Mouse (Mus musculus) lung, embryonic 14.5 days (tissue): ENCODE measurements around the gene Plppr3. TPM values are rescaled to one million over a fixed set of nuclear protein-coding genes. Genes with fewer than 3 reads are reported as not detected.

Experiments
- ATAC-seq: fragments of 200-750 bp; cut with Nextera tagmentation; 2 replicates; pipeline ENCODE4 v1.8.0; 2017; ENCODE audit warnings: mild to moderate bottlenecking, moderate TSS enrichment, moderate library complexity; ENCODE audit not compliant: insufficient read depth
- DNase-seq: peaks from one replicate; pipeline ENCODE4 v3.0.0-alpha.2; 2015
- H3K27ac ChIP-seq: fragments of 300-500 bp; sonication (generic); 2 replicates; pipeline ENCODE4 v1.5.1; 2014; ENCODE audit warnings: low read depth, mild to moderate bottlenecking, moderate library complexity
- H3K27me3 ChIP-seq: fragments of 300-500 bp; sonication (generic); 2 replicates; pipeline ENCODE4 v1.6.1; 2014; ENCODE audit warnings: low read length, control low read depth; ENCODE audit not compliant: insufficient read depth
- H3K36me3 ChIP-seq: fragments of 300-500 bp; sonication (generic); 2 replicates; pipeline ENCODE4 v1.6.1; 2014; ENCODE audit warnings: control low read depth; ENCODE audit not compliant: insufficient read depth
- H3K4me1 ChIP-seq: fragments of 300-500 bp; sonication (generic); 2 replicates; pipeline ENCODE4 v1.6.1; 2014; ENCODE audit warnings: antibody characterized with exemption, control low read depth; ENCODE audit not compliant: insufficient read depth
- H3K4me2 ChIP-seq: fragments of 300-500 bp; sonication (generic); 2 replicates; pipeline ENCODE4 v1.6.1; 2014; ENCODE audit warnings: mild to moderate bottlenecking
- H3K4me3 ChIP-seq: fragments of 300-500 bp; sonication (generic); 2 replicates; pipeline ENCODE4 v1.5.1; 2014; ENCODE audit warnings: low read depth, low read length
- H3K9ac ChIP-seq: fragments of 300-500 bp; sonication (generic); 2 replicates; pipeline ENCODE4 v1.6.1; 2014
- H3K9me3 ChIP-seq: fragments of 300-500 bp; sonication (generic); 2 replicates; pipeline ENCODE4 v1.6.1; 2016; ENCODE audit warnings: low read depth, low read length, control low read depth
- CTCF ChIP-seq: IDR thresholded peaks from 2 replicates; pipeline ENCODE4 v1.5.1; 2016; ENCODE audit warnings: antibody characterized with exemption, low read depth
- WGBS: fragments of 180-500 bp; shearing (Covaris S2); extraction: QIAGEN DNeasy Blood & Tissue Kit; methylation state at CpG from one replicate; pipeline ENCODE4 v1.1.7; 2014; 5-methylcytosine and 5-hydroxymethylcytosine counted together
- polyA plus RNA-seq: library from polyadenylated mRNA; unstranded; fragments of >200 nt; fragmentation: Nextera tagmentation; extraction: Ambion mirVana; gene quantifications from 2 replicates; pipeline ENCODE4 v1.2.1, GENCODE M21; 2014

Gene Plppr3
- polyA plus RNA-seq, 1 experiment from 2014 or later, result 37.4 TPM

DNA sequence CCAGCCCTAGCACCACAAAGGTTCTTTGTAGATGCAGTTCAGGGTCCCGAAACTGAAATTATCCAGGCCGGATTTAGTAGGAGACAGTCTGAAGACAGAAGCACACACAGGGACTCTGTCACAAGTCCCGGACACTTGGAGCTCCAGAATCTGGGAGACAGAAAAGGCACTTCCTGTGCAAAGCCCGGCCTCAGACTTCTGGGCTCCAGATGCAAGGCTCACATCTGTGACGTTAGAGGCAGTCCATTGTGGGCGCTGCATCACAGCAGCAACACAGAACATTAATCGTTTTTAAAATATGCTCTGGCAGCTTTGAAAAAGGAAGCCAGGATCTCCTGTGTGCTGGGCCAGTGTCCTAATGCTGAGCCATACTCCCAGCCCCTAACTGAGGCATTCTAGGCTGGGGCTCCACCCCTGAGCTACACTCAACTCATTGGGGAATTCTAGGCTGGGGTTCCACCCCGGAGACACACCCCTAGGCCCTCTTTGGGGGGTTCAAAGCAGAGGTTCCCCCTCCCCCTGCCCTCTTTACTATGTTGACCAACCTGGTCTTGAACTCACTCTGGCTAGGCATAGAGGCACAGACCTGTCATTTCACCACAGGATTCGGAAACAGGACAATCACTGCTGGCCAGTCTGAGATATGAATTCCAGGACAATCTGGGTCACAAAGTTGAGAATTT, 22.2 kb downstream of the Plppr3 start:
- Histone ChIP-seq H3K36me3 (peaks cover 19% of the 10 kb centered on the region), H3K27me3 (no peaks in the 10 kb centered on the region), H3K4me2 (peak overlapping the region; percentile 97), H3K4me3 (peak overlapping the region; percentile 99), H3K9ac (peak overlapping the region; percentile 86), H3K27ac (peak overlapping the region; percentile 100), H3K4me1 (peaks cover 22% of the 10 kb centered on the region), H3K9me3 (no peaks in the 10 kb centered on the region)
- TF ChIP-seq CTCF, result no peak
- 24% methylated on average over 9 of the region's 9 CpGs for WGBS
- ATAC-seq (no peak), DNase-seq (peak; percentile 83)

DNA sequence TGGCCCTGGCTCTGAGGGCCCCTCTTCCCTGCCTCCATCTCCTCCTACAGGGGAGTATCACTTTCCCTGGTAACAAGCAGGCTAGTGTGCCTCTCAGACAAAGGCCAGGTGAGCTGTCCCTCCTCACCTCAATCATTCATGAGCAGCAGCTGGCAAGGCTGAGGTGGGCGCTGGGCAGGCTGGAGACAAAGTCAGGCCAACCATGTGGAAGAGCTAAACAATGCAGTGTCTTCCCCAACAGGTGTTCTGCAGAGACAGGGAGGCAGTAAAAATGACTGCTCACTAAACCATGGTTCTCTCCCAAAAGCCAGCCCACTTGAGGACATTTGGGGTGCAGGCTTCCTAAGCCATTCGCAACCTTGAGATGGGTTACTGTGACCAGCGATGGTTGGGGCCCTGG, 22.8 kb downstream of the Plppr3 start:
- H3K4me1 ChIP-seq, result peaks cover 19% of the 10 kb centered on the region
- DNase-seq, result no peak
- H3K27ac ChIP-seq, result peak overlapping the region; percentile 100
- no peaks in the 10 kb centered on the region for H3K27me3 ChIP-seq
- TF ChIP-seq CTCF, result no peak
- peaks cover 13% of the 10 kb centered on the region for H3K36me3 ChIP-seq
- H3K4me2 ChIP-seq, result peak overlapping the region; percentile 97
- no peaks in the 10 kb centered on the region for H3K9me3 ChIP-seq
- WGBS, result 64% methylated on average over 3 of the region's 3 CpGs
- ATAC-seq, result no peak
- H3K4me3 ChIP-seq, result peak overlapping the region; percentile 99; the same call in 1 of the 2 replicates
- peak overlapping the region; percentile 86 for H3K9ac ChIP-seq

DNA sequence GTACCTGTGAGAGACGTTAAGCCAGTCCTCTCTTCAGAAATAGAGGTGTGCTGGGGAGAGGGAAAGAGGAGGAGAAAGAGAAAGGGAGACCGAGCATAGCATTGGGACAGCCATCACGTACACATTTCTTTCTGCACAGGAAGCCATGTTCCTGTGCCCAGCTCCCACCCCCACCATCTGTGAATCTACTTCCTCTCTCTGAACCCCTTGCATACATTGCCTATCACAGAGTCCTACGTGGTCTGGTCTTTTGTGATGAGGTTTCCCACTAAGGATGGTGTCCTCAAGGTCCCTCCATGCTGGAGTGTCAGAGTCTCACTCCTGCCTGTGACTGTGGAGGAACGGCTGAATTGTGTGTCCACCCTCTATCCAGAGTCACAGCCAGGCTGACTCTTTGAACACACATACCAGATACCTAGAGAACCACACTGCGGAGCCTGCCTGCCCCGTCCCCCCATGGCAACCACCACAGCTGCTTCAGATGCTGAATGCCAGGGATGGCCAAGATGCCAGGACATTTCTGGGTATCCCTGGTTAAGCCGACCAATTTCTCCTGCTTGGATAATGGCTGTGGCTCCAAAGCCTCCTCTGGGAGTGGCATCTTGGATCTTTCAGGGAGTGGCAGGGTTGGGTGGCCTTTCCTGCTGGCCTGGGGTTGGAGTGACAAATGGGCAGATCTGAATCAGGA, 24.3 kb downstream of the Plppr3 start:
- H3K36me3 ChIP-seq, result no peaks in the 10 kb centered on the region
- H3K4me1 ChIP-seq, result peaks cover 19% of the 10 kb centered on the region
- H3K9ac ChIP-seq, result peak overlapping the region; percentile 6; the same call in 1 of the 2 replicates
- ATAC-seq, result no peak
- peak overlapping the region; percentile 30; the same call in 1 of the 2 replicates for H3K27ac ChIP-seq
- WGBS, result 69% methylated on average over 8 of the region's 8 CpGs
- DNase-seq, result no peak
- no peak for TF ChIP-seq CTCF
- H3K9me3 ChIP-seq, result no peaks in the 10 kb centered on the region
- H3K4me2 ChIP-seq, result no peak overlapping the region
- no peak overlapping the region for H3K4me3 ChIP-seq
- H3K27me3 ChIP-seq, result no peaks in the 10 kb centered on the region

DNA sequence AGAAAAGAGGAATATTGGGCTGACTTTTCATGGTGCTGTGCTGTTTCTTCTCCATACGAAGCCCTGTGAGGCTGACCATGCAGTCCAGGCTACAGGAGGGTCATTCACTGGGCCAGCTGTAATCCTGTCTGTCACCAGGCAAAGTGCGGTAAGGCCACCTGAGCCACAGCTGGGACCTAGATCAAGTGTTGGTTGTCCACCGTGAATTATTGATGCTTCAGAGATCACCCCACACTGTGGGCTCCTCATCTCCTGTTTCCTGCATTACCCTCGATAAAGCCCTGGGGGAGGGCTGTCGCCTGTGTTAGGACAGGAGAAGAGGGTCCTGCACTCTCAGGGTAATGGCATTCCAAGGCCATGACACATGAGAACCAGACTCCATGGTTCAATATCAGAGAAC, 27.9 kb downstream of the Plppr3 start:
- H3K4me3 ChIP-seq, result no peak overlapping the region
- 42% methylated on average over 5 of the region's 5 CpGs for WGBS
- no peak for ATAC-seq
- no peaks in the 10 kb centered on the region for H3K36me3 ChIP-seq
- no peak overlapping the region for H3K4me2 ChIP-seq
- no peaks in the 10 kb centered on the region for H3K27me3 ChIP-seq
- TF ChIP-seq CTCF, result no peak
- no peak for DNase-seq
- no peak overlapping the region for H3K27ac ChIP-seq
- no peak overlapping the region for H3K9ac ChIP-seq
- no peaks in the 10 kb centered on the region for H3K9me3 ChIP-seq
- H3K4me1 ChIP-seq, result peaks cover 12% of the 10 kb centered on the region; the same call in 1 of the 2 replicates

DNA sequence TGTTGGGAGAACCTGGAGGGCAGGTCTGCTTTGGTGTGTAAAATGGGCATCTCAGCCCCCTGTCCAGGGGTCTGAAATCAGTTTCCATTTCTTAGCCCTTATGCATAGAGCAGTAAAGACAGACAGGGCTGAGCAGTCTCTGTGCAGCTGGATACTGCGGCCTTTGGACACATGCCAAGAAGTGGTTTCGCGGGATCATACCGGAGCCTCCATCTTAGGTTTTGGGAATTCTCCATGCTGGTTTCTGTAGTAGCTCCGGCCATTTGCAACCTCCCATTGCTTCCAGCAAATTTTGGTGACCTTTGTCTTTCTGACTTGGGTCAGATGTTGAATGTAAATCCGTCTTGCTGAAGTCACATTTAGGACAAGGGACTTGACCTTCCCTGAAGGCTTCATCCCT, 31.0 kb downstream of the Plppr3 start:
- DNase-seq, result peak; percentile 88
- H3K36me3 ChIP-seq, result no peaks in the 10 kb centered on the region

DNA sequence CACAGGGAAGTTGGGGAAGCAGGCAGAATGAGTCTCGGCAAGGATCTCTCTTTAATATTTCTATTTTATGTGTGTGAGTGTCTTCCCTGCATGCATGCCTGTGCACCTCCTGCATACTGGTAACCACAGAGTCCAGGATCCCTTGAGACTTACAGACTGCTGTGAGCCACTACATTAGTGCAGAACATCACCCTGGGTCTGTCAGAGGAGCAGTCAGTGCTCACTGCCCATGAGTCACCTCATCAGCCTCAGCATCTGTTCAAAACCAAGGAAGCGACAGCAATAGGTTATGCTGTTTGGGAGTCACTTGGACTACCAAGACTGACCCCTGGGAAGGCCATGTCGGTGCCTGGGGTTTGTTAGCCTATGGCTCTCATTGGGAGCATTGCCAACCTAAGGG, 32.1 kb downstream of the Plppr3 start:
- Histone ChIP-seq H3K9ac (no peak overlapping the region), H3K4me1 (peaks cover 9% of the 10 kb centered on the region; the same call in 1 of the 2 replicates)
- ATAC-seq, result no peak

More for the DNA sequence above, 31.0 kb downstream of the Plppr3 start:
- Histone ChIP-seq H3K9ac (no peak overlapping the region), H3K9me3 (no peaks in the 10 kb centered on the region), H3K4me3 (no peak overlapping the region), H3K4me2 (peak overlapping the region; percentile 10; the same call in 1 of the 2 replicates), H3K27me3 (no peaks in the 10 kb centered on the region), H3K4me1 (peaks cover 9% of the 10 kb centered on the region; the same call in 1 of the 2 replicates), H3K27ac (peak overlapping the region; percentile 36; the same call in 1 of the 2 replicates)
- TF ChIP-seq CTCF, result no peak
- ATAC-seq, result no peak
- WGBS, result 33% methylated on average over 6 of the region's 6 CpGs

More for the DNA sequence above, 32.1 kb downstream of the Plppr3 start:
- WGBS, result 59% methylated on average over 3 of the region's 3 CpGs
- Histone ChIP-seq H3K4me2 (no peak overlapping the region), H3K36me3 (no peaks in the 10 kb centered on the region), H3K27me3 (no peaks in the 10 kb centered on the region), H3K4me3 (no peak overlapping the region), H3K9me3 (no peaks in the 10 kb centered on the region), H3K27ac (peak overlapping the region; percentile 21; the same call in 1 of the 2 replicates)
- DNase-seq, result no peak
- TF ChIP-seq CTCF, result no peak
